Mouse (Mus musculus) midbrain, embryonic 12.5 days (tissue): ENCODE measurements at regions not wholly inside any gene's neighbourhood (a gene's known extent, or its start where the extent isn't known, plus 50 kb on each side); places are given as distances from the start of the nearest gene placed in this dataset.

Experiments
- ATAC-seq: fragments of 200-750 bp; cut with Nextera tagmentation; 2 replicates; pipeline ENCODE4 v1.8.0; 2017; ENCODE audit warnings: low read depth, moderate TSS enrichment, moderate library complexity; ENCODE audit not compliant: low FRiP score
- H3K27ac ChIP-seq: fragments of 300-500 bp; sonication (generic); replicated peaks from 2 replicates; pipeline ENCODE4 v1.5.1; 2016; ENCODE audit warnings: mild to moderate bottlenecking
- H3K27me3 ChIP-seq: fragments of 300-500 bp; sonication (generic); 2 replicates; pipeline ENCODE4 v1.6.1; 2016; ENCODE audit warnings: mild to moderate bottlenecking
- H3K36me3 ChIP-seq: fragments of 300-500 bp; sonication (generic); 2 replicates; pipeline ENCODE4 v1.6.1; 2016
- H3K4me1 ChIP-seq: fragments of 300-500 bp; sonication (generic); 2 replicates; pipeline ENCODE4 v1.6.1; 2016
- H3K4me2 ChIP-seq: fragments of 300-500 bp; sonication (generic); replicated peaks from 2 replicates; pipeline ENCODE4 v1.6.1; 2016; ENCODE audit warnings: mild to moderate bottlenecking, moderate library complexity
- H3K4me3 ChIP-seq: fragments of 300-500 bp; sonication (generic); 2 replicates; pipeline ENCODE4 v1.5.1; 2016; ENCODE audit warnings: mild to moderate bottlenecking
- H3K9ac ChIP-seq: fragments of 300-500 bp; sonication (generic); replicated peaks from 2 replicates; pipeline ENCODE4 v1.6.1; 2016; ENCODE audit warnings: mild to moderate bottlenecking, moderate library complexity
- H3K9me3 ChIP-seq: fragments of 300-500 bp; sonication (generic); 2 replicates; pipeline ENCODE4 v1.6.1; 2016; ENCODE audit warnings: mild to moderate bottlenecking
- WGBS: fragments of 180-500 bp; shearing (Covaris S2); methylation state at CpG from one replicate; pipeline ENCODE4 v1.1.7; 2016; 5-methylcytosine and 5-hydroxymethylcytosine counted together

DNA sequence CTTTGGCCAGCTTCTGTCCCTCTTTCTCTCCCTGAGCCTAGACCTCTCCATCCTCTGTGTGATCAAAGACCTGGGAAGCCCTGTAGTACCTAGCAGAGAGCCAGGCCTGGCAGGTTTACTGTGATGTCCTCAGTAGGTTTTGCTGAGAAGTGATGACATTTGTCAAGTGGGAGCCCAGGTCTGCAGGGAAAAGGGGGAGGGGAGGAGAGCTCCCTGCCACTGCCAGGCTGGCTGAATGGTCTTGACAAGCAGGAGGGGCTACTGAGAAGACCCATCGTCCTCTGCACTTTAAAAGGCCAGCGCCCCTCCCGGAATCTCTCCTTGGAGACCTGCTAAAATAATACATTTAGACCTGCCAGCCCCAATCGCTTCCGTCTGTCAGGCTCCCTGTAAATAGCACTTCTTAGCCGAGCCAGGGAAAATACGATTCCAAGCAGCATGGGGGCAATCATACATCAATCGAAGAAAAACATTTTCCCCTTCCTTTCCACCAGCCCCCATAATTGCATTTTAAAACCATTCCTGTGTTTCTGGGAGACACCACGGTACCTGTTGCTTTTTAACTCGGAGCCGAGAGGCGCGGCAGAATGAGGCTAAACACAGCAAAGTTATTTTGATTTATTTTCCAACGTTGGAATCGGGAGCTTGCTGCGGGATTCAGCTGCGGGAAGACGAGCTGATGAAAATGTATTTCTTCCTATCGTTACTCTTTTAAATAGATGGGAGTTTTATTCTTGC lies 144.5 kb upstream of the Tle3 start:
- 58% methylated on average over 19 of the region's 19 CpGs for WGBS
- H3K27me3 ChIP-seq, result peaks cover 31% of the 10 kb centered on the region
- H3K9me3 ChIP-seq, result 0 out of 2 replicates have a peak, but pooled peaks cover 5% of the 10 kb centered on the region
- H3K36me3 ChIP-seq, result no peaks in the 10 kb centered on the region
- no peak overlapping the region for H3K27ac ChIP-seq
- peaks cover 22% of the 10 kb centered on the region for H3K4me1 ChIP-seq
- no peak overlapping the region for H3K4me2 ChIP-seq
- no peak overlapping the region for H3K9ac ChIP-seq
- ATAC-seq, result no peak
- H3K4me3 ChIP-seq, result no peak overlapping the region

DNA sequence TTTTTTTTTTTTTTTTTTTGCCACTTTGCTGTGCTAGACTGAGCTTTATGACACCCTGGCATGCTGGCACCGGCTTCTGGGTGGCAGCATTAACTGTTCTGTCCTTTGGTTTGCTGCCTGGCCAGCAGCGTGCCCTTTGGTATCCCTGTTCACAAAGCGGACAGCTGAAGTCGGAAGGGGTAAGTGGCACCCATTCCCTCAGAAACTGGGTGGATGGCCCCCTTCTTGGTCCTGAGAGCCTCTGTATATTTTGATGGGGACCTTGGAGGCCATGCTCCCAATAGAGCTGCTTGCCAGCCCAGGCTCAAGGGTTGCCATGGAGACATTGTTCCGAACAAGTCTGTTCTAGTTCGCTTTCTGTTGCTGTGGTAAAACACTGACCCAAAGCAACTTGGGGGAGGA lies 143.9 kb upstream of the Tle3 start:
- Histone ChIP-seq H3K9ac (no peak overlapping the region), H3K36me3 (no peaks in the 10 kb centered on the region), H3K27ac (no peak overlapping the region), H3K4me3 (no peak overlapping the region), H3K4me1 (peaks cover 22% of the 10 kb centered on the region), H3K9me3 (0 out of 2 replicates have a peak, but pooled peaks cover 2% of the 10 kb centered on the region), H3K4me2 (no peak overlapping the region), H3K27me3 (peaks cover 37% of the 10 kb centered on the region)
- WGBS, result 60% methylated on average over 6 of the region's 6 CpGs
- no peak for ATAC-seq

DNA sequence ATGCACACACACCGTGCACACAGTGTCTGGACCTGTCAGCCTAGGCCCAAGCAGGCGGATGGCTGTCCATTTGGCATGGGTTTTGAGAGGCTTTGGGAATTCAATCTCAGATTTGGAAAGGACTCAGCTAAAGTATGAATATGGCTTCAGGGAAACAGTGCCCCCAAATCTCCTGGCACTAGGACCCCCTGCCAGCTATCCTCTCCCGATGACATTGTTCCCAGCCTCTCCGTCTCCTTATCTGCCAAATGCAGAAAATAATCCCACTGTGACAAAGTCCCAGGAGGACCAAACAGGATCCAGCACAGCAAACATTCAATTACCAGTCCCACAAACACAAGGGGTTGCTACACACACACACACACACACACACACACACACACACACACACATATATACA lies 141.9 kb upstream of the Tle3 start:
- no peaks in the 10 kb centered on the region for H3K36me3 ChIP-seq
- ATAC-seq, result no peak

DNA sequence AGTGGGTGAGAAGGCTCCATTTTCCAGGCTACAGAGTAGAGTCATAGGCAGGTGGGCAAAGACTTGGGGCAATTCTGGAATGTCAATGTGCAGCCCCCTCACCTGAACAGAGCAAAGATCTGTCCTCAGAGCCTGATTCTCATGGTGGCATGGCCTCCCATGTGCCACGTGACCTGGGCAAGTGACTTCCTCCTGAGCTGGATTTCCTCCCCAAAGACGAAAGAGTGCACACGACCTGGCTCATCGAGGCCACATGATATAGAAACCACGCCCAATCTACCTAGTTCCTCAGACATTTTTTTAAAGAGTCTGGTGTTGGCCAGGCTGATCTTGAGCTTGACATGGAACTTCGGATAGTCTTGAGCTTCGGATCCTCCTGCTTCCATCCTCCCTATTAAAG lies 139.5 kb upstream of the Tle3 start:
- peaks cover 39% of the 10 kb centered on the region for H3K4me1 ChIP-seq

More for the DNA sequence above, 141.9 kb upstream of the Tle3 start:
- H3K4me1 ChIP-seq, result peaks cover 25% of the 10 kb centered on the region
- no peaks in the 10 kb centered on the region for H3K9me3 ChIP-seq
- H3K9ac ChIP-seq, result no peak overlapping the region
- 70% methylated on average over 4 of the region's 4 CpGs for WGBS
- no peak overlapping the region for H3K4me2 ChIP-seq
- H3K27me3 ChIP-seq, result peaks cover 48% of the 10 kb centered on the region
- H3K4me3 ChIP-seq, result no peak overlapping the region
- H3K27ac ChIP-seq, result 0 out of 2 replicates have a peak overlapping the region, but pooled peaks have one; percentile 11

DNA sequence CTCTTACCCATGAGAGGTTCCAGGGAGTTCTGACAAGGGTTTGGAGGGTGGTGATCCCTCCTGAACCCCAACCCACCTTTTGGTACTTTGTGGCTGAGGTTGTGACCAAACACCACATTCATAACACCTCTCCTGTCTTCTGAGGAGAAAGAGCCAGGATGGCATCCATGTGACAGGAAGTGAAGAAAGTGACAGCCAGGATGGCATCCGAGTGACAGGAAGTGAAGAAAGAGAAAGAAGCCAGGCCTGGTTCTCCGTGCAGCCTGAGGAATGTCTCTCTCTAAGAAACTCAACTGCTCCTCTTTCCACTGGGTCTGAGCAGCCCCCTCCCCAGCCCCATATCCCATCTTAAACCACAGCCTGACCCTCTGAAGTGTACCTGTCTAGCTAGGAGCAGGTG lies 138.9 kb upstream of the Tle3 start:
- ATAC-seq, result no peak
- Histone ChIP-seq H3K9me3 (no peaks in the 10 kb centered on the region), H3K27me3 (peaks cover 59% of the 10 kb centered on the region), H3K9ac (no peak overlapping the region), H3K4me3 (no peak overlapping the region), H3K36me3 (no peaks in the 10 kb centered on the region), H3K4me1 (peaks cover 38% of the 10 kb centered on the region), H3K27ac (no peak overlapping the region), H3K4me2 (no peak overlapping the region)
- WGBS, result 92% methylated on average over 2 of the region's 2 CpGs

More for the DNA sequence above, 139.5 kb upstream of the Tle3 start:
- Histone ChIP-seq H3K9me3 (no peaks in the 10 kb centered on the region), H3K4me2 (no peak overlapping the region), H3K36me3 (no peaks in the 10 kb centered on the region), H3K4me3 (no peak overlapping the region), H3K9ac (no peak overlapping the region), H3K27ac (no peak overlapping the region), H3K27me3 (peaks cover 56% of the 10 kb centered on the region)
- no peak for ATAC-seq
- 87% methylated on average over 7 of the region's 7 CpGs for WGBS

DNA sequence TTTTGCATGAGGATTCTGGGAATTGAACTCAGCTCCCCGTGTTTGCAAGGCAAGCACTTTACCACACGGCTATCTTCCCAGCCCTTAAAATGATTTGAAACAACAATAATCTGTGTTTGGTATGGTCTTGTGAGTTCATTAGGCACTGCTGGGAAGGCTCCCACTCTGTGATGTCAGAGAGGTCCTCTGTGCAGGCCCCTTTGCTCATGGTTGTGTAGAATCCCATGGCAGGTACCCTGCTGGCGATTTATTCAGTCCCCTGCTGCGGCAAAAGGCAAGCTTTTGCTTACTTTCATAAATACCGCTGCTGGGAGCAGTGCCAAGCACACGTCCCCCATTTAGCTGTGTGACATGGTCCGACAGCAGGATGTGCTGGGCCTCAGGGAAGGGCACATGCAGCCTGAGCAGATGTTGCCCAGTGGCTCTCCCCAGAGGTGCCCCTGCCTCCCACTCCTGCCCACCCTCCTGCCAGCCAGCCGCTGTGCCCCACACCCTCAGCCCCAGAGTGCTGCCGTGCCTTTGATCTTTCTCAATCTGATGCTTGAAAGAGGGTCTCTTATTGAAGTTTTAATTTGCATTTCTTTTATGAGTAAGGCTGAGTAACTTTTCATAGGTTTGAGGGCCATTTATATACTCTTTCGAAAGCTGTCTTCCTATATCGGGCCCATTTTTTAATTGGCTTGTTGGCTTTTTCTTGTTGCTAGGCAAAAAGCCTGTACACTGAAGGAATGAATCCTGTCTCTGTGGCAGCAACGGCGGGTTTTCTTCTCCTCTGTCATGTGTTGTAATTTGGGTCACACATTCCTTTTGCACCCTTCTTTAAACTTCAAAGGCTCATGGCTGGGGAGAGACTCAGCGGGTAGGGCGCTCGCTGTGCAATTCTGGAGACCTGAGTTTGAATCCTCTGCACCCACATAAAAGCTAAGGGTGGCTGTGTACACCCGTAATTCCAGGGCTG lies 136.2 kb upstream of the Tle3 start:
- peak; percentile 74 for ATAC-seq
- Histone ChIP-seq H3K27ac (peak overlapping the region; percentile 72), H3K4me3 (no peak overlapping the region)

DNA sequence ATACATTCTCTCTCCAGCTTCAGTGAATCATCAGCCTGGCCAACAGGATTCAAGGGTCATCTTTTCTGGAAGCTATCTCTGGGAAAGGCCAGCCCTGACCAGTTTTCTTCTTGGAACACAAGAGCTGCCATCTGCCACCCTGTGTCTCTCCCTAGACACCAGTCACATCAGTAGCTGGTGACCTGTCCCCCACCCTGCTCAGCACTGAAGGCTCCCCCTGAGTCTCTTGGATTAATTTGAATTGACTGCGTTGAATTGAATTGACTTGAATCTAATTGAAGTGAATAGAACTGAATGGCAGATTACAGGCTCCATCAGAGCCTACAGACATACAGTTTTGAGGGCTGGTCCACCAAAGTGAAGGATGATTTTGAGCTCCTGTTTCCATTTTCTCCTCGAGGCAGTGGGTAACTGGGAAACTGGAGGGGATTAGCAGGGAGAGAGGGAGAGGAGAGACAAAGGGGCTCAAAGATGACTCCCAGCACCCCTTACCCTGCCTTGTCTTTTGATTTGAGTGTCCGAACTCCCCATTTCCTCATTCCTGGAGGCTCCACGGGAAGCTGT lies 133.4 kb upstream of the Tle3 start:
- Histone ChIP-seq H3K9ac (no peak overlapping the region), H3K36me3 (no peaks in the 10 kb centered on the region), H3K27ac (peak overlapping the region; percentile 70), H3K27me3 (peaks cover 28% of the 10 kb centered on the region), H3K9me3 (no peaks in the 10 kb centered on the region), H3K4me3 (no peak overlapping the region), H3K4me2 (peak overlapping the region; percentile 8; the same call in 1 of the 2 replicates), H3K4me1 (peaks cover 73% of the 10 kb centered on the region)
- WGBS, result 22% methylated on average over 4 of the region's 4 CpGs
- ATAC-seq, result peak; percentile 59; the same call in 1 of the 2 replicates

More for the DNA sequence above, 136.2 kb upstream of the Tle3 start:
- Histone ChIP-seq H3K4me1 (peaks cover 57% of the 10 kb centered on the region), H3K9ac (no peak overlapping the region), H3K36me3 (no peaks in the 10 kb centered on the region), H3K27me3 (peaks cover 52% of the 10 kb centered on the region), H3K9me3 (no peaks in the 10 kb centered on the region), H3K4me2 (peak overlapping the region; percentile 3; the same call in 1 of the 2 replicates)
- WGBS, result 9% methylated on average over 17 of the region's 17 CpGs

DNA sequence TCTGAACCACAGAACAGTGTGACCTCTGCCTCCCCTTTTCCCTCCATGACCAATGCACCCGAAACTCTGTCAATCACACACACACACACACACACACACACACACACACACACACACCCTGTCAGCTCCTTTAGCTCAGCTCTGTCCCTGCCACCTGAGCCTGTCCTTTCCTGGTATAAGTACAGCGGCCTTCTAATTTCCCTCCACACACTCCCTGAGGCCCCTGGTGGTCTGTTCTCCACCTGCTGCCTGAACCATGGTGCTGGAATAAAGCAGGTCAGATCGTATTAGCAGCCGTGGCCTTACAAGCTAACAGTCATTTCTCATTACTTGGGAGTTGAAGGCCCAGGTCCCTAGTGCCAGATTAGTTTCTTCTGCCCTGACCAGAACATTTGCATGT lies 132.8 kb upstream of the Tle3 start:
- Histone ChIP-seq H3K9ac (no peak overlapping the region), H3K9me3 (no peaks in the 10 kb centered on the region), H3K4me1 (peaks cover 73% of the 10 kb centered on the region), H3K4me2 (no peak overlapping the region), H3K36me3 (no peaks in the 10 kb centered on the region), H3K27ac (peak overlapping the region; percentile 70), H3K4me3 (no peak overlapping the region), H3K27me3 (peaks cover 23% of the 10 kb centered on the region)
- WGBS, result 30% methylated on average over 4 of the region's 4 CpGs
- peak; percentile 53; the same call in 1 of the 2 replicates for ATAC-seq

DNA sequence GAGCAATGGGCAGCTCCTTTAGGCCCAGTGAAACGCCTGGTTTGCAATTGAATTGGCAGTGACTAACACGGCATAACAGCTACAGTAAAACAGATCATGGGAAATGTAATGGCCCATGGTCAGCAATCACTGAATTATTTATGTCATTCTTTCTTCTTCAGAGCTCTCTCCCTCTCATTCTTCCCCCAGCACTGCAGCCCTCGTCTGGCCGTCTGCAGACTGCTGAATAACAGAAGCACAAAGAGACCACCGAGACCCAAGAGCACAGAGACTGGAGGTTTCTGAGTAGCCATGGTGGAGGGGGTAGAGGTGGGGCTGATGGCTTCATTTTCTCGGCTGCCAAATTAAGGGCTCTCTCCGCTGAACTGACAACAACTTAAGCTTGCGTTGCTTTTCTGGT lies 130.7 kb upstream of the Tle3 start:
- WGBS, result 21% methylated on average over 8 of the region's 8 CpGs
- H3K27ac ChIP-seq, result peak overlapping the region; percentile 54

DNA sequence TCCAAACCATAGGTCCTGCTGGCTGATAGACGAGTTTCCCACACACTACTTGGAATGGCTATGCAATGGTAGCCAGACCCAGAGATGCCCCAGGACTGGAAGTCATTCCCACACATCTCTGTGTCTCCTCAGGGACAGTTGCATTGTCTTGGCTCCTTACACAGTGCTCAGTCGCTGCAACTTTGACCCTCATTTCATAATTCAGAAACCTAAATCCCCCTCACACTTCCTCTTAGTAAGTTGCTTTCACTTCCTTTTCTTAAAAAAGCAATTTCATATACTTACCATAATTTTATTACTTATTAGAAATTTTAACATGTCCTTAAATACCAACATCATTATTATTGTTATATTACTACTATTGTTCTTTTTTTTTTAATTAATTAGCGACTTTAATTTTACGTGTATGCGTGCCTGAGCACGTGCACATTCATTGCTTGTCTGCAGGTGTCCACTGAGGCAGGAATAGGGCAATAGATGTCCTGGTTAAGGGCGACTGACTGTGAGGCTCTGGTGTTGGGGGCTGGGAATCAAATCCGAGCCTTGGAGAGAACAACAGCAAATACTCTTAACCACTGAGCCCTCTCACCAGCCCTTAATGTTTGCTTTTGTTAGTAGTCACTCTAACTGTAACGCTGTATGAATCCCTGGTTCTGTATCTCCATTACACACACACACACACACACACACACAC lies 129.9 kb upstream of the Tle3 start:
- Histone ChIP-seq H3K36me3 (no peaks in the 10 kb centered on the region), H3K4me2 (0 out of 2 replicates have a peak overlapping the region, but pooled peaks have one; percentile 9), H3K9ac (no peak overlapping the region), H3K4me3 (no peak overlapping the region), H3K27me3 (peaks cover 15% of the 10 kb centered on the region), H3K9me3 (no peaks in the 10 kb centered on the region), H3K27ac (peak overlapping the region; percentile 54), H3K4me1 (peaks cover 50% of the 10 kb centered on the region)
- no peak for ATAC-seq
- WGBS, result 69% methylated on average over 9 of the region's 9 CpGs

More for the DNA sequence above, 130.7 kb upstream of the Tle3 start:
- Histone ChIP-seq H3K4me2 (no peak overlapping the region), H3K4me3 (no peak overlapping the region), H3K9me3 (no peaks in the 10 kb centered on the region), H3K27me3 (peaks cover 23% of the 10 kb centered on the region), H3K36me3 (no peaks in the 10 kb centered on the region), H3K4me1 (peaks cover 59% of the 10 kb centered on the region), H3K9ac (no peak overlapping the region)
- peak; percentile 66 for ATAC-seq

DNA sequence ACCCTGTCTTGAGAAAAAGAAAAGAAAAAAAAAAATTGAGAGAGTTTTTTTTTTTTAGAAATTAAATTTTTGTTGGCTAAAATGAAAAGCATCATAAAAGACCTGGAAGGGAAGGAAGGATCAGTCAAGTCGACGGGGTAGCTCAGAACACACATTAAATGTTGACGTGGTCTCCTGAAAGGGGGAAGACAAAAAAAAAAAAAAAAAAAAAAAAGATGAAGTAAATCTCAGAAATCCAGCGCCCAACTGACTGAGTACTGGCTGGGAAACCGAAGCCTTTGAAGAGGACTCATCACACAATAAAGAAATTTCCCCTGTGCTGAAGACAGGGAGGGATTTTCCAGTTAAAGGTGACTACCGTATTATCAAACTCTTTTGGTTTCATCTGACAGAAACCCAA lies 128.9 kb upstream of the Tle3 start:
- no peak for ATAC-seq
- Histone ChIP-seq H3K4me3 (no peak overlapping the region), H3K27ac (no peak overlapping the region), H3K9ac (no peak overlapping the region), H3K9me3 (no peaks in the 10 kb centered on the region), H3K36me3 (no peaks in the 10 kb centered on the region), H3K4me2 (no peak overlapping the region), H3K27me3 (0 out of 2 replicates have a peak, but pooled peaks cover 8% of the 10 kb centered on the region), H3K4me1 (peaks cover 42% of the 10 kb centered on the region)
- WGBS, result 31% methylated on average over 6 of the region's 6 CpGs
